Mouse (Mus musculus): ENCODE results near the gene Abcb9. TPM values are rescaled to one million over a fixed set of nuclear protein-coding genes. Genes with fewer than 3 reads are reported as not detected.

Gene Abcb9
- polyA plus RNA-seq, 1 experiment from 2014 or later = 1.7 TPM

- WGBS = under 1% methylated on average over 66 of the region's 66 CpGs
- Histone ChIP-seq H3K36me3 (no peaks in the 10 kb centered on the region), H3K9me3 (replicated peaks) (no peaks in the 10 kb centered on the region), H3K4me2 (peak within 1 kb of the TSS; percentile 81), H3K27me3 (no peaks in the 10 kb centered on the region), H3K27ac (peak within 1 kb of the TSS; percentile 91), H3K4me1 (replicated peaks) (peaks cover 29% of the 10 kb centered on the region), H3K9ac (peak within 1 kb of the TSS; percentile 69), H3K4me3 (peak within 1 kb of the TSS; percentile 72)
- ATAC-seq (replicated peaks; ENCODE audit: insufficient number of reproducible peaks, insufficient read depth, low FRiP score, low read depth) = peak; percentile 96
These were observed 16.3 kb upstream of the Abcb9 start, which contains the start of gene Ogfod2 for GRCm38 (mm10) chr5:124111742-124112497. Ogfod2 (plus strand) TSS chr5:124112297.

- whole genome bisulfite sequencing = 25% methylated on average over 17 of the region's 17 CpGs
- Histone ChIP-seq H3K27ac (peak overlapping the region; percentile 74), H3K36me3 (no peaks in the 10 kb centered on the region), H3K4me1 (replicated peaks) (peaks cover 23% of the 10 kb centered on the region), H3K4me3 (peak overlapping the region; percentile 72), H3K9ac (peak overlapping the region; percentile 62), H3K27me3 (no peaks in the 10 kb centered on the region), H3K9me3 (replicated peaks) (no peaks in the 10 kb centered on the region), H3K4me2 (peak overlapping the region; percentile 81)
- ATAC-seq (replicated peaks; ENCODE audit: insufficient number of reproducible peaks, insufficient read depth, low FRiP score, low read depth) = no peak
These were observed 15.6 kb upstream of the Abcb9 start for GRCm38 (mm10) chr5:124111077-124111741.

- H3K9me3 ChIP-seq (replicated peaks) = no peaks in the 10 kb centered on the region
- no peaks in the 10 kb centered on the region for H3K27me3 ChIP-seq
- WGBS = 94% methylated on average over 9 of the region's 9 CpGs
- no peak overlapping the region for H3K9ac ChIP-seq
- H3K4me2 ChIP-seq = no peak overlapping the region
- H3K36me3 ChIP-seq = no peaks in the 10 kb centered on the region
- ATAC-seq (replicated peaks; ENCODE audit: insufficient number of reproducible peaks, insufficient read depth, low FRiP score, low read depth) = no peak
- H3K27ac ChIP-seq = no peak overlapping the region
- no peak overlapping the region for H3K4me3 ChIP-seq
- H3K4me1 ChIP-seq (replicated peaks) = no peaks in the 10 kb centered on the region
These were observed 8.0 kb upstream of the Abcb9 start for GRCm38 (mm10) chr5:124103552-124103951.

- H3K36me3 ChIP-seq = no peaks in the 10 kb centered on the region
- no peak overlapping the region for H3K4me3 ChIP-seq
- 83% methylated on average over 3 of the region's 3 CpGs for WGBS
- no peak overlapping the region for H3K9ac ChIP-seq
- H3K4me2 ChIP-seq = no peak overlapping the region
- no peak overlapping the region for H3K27ac ChIP-seq
- no peak for ATAC-seq (replicated peaks; ENCODE audit: insufficient number of reproducible peaks, insufficient read depth, low FRiP score, low read depth)
- H3K27me3 ChIP-seq = no peaks in the 10 kb centered on the region
- no peaks in the 10 kb centered on the region for H3K9me3 ChIP-seq (replicated peaks)
- H3K4me1 ChIP-seq (replicated peaks) = no peaks in the 10 kb centered on the region
These were observed 7.4 kb upstream of the Abcb9 start for GRCm38 (mm10) chr5:124103020-124103419.

- H3K4me3 ChIP-seq = no peak overlapping the region
- no peak overlapping the region for H3K9ac ChIP-seq
- no peak overlapping the region for H3K27ac ChIP-seq
- H3K36me3 ChIP-seq = no peaks in the 10 kb centered on the region
- H3K4me2 ChIP-seq = no peak overlapping the region
- H3K27me3 ChIP-seq = no peaks in the 10 kb centered on the region
- H3K9me3 ChIP-seq (replicated peaks) = no peaks in the 10 kb centered on the region
- WGBS = 78% methylated on average over 6 of the region's 6 CpGs
- ATAC-seq (replicated peaks; ENCODE audit: insufficient number of reproducible peaks, insufficient read depth, low FRiP score, low read depth) = no peak
- H3K4me1 ChIP-seq (replicated peaks) = no peaks in the 10 kb centered on the region
These were observed 6.7 kb upstream of the Abcb9 start for GRCm38 (mm10) chr5:124102326-124102725.

- H3K4me3 ChIP-seq = no peak overlapping the region
- no peaks in the 10 kb centered on the region for H3K27me3 ChIP-seq
- no peaks in the 10 kb centered on the region for H3K9me3 ChIP-seq (replicated peaks)
- no peak overlapping the region for H3K27ac ChIP-seq
- no peaks in the 10 kb centered on the region for H3K36me3 ChIP-seq
- peaks cover 7% of the 10 kb centered on the region for H3K4me1 ChIP-seq (replicated peaks)
- no peak overlapping the region for H3K4me2 ChIP-seq
- no peak for ATAC-seq (replicated peaks; ENCODE audit: insufficient number of reproducible peaks, insufficient read depth, low FRiP score, low read depth)
- no peak overlapping the region for H3K9ac ChIP-seq
- 85% methylated on average over 11 of the region's 11 CpGs for WGBS
These were observed 4.8 kb upstream of the Abcb9 start for GRCm38 (mm10) chr5:124100128-124101044.

- H3K4me2 ChIP-seq = no peak overlapping the region
- no peak overlapping the region for H3K4me3 ChIP-seq
- WGBS = 73% methylated on average over 2 of the region's 2 CpGs
- H3K4me1 ChIP-seq (replicated peaks) = peaks cover 12% of the 10 kb centered on the region
- H3K9me3 ChIP-seq (replicated peaks) = no peaks in the 10 kb centered on the region
- no peak for ATAC-seq (replicated peaks; ENCODE audit: insufficient number of reproducible peaks, insufficient read depth, low FRiP score, low read depth)
- H3K36me3 ChIP-seq = no peaks in the 10 kb centered on the region
- H3K27ac ChIP-seq = no peak overlapping the region
- H3K9ac ChIP-seq = no peak overlapping the region
- no peaks in the 10 kb centered on the region for H3K27me3 ChIP-seq
These were observed 3.3 kb upstream of the Abcb9 start for GRCm38 (mm10) chr5:124098923-124099322.

GRCm38 (mm10) chr5:124095077-124095581 lies 469 bp downstream of the Abcb9 start:
- Histone ChIP-seq H3K36me3 (no peaks in the 10 kb centered on the region), H3K9ac (peak overlapping the region; percentile 47; the same call in 1 of the 2 replicates), H3K4me2 (peak overlapping the region; percentile 83), H3K4me3 (peak overlapping the region; percentile 53), H3K27me3 (no peaks in the 10 kb centered on the region), H3K4me1 (replicated peaks) (peaks cover 20% of the 10 kb centered on the region), H3K27ac (no peak overlapping the region), H3K9me3 (replicated peaks) (no peaks in the 10 kb centered on the region)
- 17% methylated on average over 19 of the region's 19 CpGs for WGBS
- ATAC-seq (replicated peaks; ENCODE audit: insufficient number of reproducible peaks, insufficient read depth, low FRiP score, low read depth) = peak; percentile 16

- 86% methylated on average over 12 of the region's 12 CpGs for whole genome bisulfite sequencing
- Histone ChIP-seq H3K27me3 (no peaks in the 10 kb centered on the region), H3K36me3 (no peaks in the 10 kb centered on the region), H3K4me3 (no peak overlapping the region), H3K9ac (no peak overlapping the region), H3K9me3 (replicated peaks) (no peaks in the 10 kb centered on the region), H3K4me2 (no peak overlapping the region), H3K4me1 (replicated peaks) (peaks cover 20% of the 10 kb centered on the region), H3K27ac (no peak overlapping the region)
- no peak for ATAC-seq (replicated peaks; ENCODE audit: insufficient number of reproducible peaks, insufficient read depth, low FRiP score, low read depth)
These were observed 1.6 kb downstream of the Abcb9 start for GRCm38 (mm10) chr5:124093852-124094604.

GRCm38 (mm10) chr5:124093120-124093794 lies 2.3 kb downstream of the Abcb9 start:
- Histone ChIP-seq H3K9me3 (replicated peaks) (no peaks in the 10 kb centered on the region), H3K9ac (no peak overlapping the region), H3K4me1 (replicated peaks) (peaks cover 20% of the 10 kb centered on the region), H3K4me2 (no peak overlapping the region), H3K27me3 (no peaks in the 10 kb centered on the region), H3K36me3 (no peaks in the 10 kb centered on the region), H3K27ac (no peak overlapping the region), H3K4me3 (no peak overlapping the region)
- WGBS = 62% methylated on average over 11 of the region's 11 CpGs
- no peak; the same call in 1 of the 2 replicates for ATAC-seq (replicated peaks; ENCODE audit: insufficient number of reproducible peaks, insufficient read depth, low FRiP score, low read depth)
